Mouse (Mus musculus): ENCODE results near the gene Sox11.

DNA sequence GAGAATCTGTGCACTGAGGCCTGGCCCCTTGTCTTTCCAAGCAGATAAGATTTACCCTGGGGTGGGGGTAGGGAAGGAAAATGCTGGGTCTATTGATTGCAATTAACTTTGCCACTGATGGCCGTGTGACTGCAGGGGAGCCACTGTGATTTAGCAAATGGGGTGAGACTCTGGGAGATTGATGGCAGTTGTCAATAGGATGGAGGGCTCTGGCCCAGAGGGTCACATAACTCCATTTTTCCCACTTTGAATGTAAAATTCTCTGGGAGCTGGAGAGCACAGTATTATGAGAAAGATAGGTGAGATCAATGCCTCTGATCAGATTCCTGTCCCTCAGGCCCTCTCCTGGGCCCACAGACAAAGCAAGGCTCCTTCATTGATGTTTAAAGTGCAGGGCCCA is 49.2 kb downstream of the Sox11 start:
- no peak for TF ChIP-seq POLR2A (IDR thresholded peaks at IDR 0.05; ENCODE audit: low read depth, low read length)
- TF ChIP-seq CTCF (IDR thresholded peaks at IDR 0.05; ENCODE audit: extremely low read depth, insufficient read length, insufficient replicate concordance, low read depth, low read length), result no peak

Data from small intestine, adult 2 months (tissue).